Mouse (Mus musculus): ENCODE data around the gene Polr2g. TPM values are rescaled to one million over a fixed set of nuclear protein-coding genes. Genes with fewer than 3 reads are reported as not detected.

Gene Polr2g
- polyA plus RNA-seq, 1 experiment from 2014 or later: 147 TPM

DNA sequence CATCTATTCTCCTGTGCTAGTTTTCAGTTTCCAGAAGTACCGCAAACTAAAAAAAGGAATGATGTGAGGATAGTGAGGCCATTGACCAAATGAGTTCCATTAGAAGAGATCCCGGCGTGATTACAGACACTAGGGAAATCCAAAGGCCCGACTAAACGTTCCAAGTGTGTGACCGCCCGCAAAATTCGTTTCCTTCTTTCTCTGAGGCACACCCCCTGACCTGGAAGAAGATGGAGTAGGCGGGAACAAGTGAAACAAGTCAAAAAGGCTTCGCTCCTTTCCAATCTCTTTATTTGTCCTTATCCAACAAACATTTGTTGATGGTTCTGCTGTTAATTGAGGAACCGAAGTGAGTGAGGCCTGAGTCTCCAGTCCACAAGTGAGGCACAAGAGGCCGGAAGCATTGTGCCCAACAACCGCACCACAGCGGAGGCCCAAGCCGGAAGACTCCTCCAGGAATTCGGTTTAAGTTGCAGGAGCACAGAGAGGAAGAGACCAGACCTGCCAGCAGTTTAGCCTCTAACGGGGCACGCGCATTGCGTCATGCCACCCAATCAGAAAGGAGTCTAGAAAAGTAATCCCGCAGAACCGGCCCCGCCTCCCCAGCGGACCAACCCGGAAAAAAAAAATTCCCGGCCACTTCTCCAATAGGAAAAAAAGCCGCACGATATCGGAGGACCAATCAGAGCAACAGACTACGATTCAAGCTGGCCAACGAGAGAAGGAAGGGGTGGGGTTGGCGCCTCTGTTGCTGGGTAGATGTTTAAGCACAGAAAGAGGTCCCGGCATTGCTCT lies 20.6 kb upstream of the Polr2g start, which contains the start of gene Ttc9c:
Gene Ttc9c, minus strand, starts transcription at position 533 of the 795 bp plus-strand sequence.
- Histone ChIP-seq H3K4me2 (ENCODE audit: low read depth, low read length) (peak within 1 kb of the TSS; percentile 98), H3K27ac (ENCODE audit: low read length) (peak within 1 kb of the TSS; percentile 99), H3K9me3 (ENCODE audit: control insufficient read depth, low read length) (no peaks in the 10 kb centered on the region), H3K4me1 (replicated peaks; ENCODE audit: control insufficient read depth, insufficient read depth, low read length) (peaks cover 28% of the 10 kb centered on the region), H3K9ac (ENCODE audit: low read length) (peak within 1 kb of the TSS; percentile 98), H3K27me3 (ENCODE audit: control insufficient read depth, insufficient read depth, low read depth, low read length) (no peaks in the 10 kb centered on the region), H3K4me3 (ENCODE audit: low read length) (peak within 1 kb of the TSS; percentile 100), H3K36me3 (ENCODE audit: control insufficient read depth, insufficient read depth, low read length) (peaks cover 12% of the 10 kb centered on the region)
- under 1% methylated on average over 33 of the region's 33 CpGs for WGBS
- peak; percentile 93 for ATAC-seq (ENCODE audit: low read depth)

GRCm38 (mm10) chr19:8818301-8818798 lies 20.0 kb upstream of the Polr2g start:
- Histone ChIP-seq H3K27me3 (ENCODE audit: control insufficient read depth, insufficient read depth, low read depth, low read length) (no peaks in the 10 kb centered on the region), H3K4me1 (replicated peaks; ENCODE audit: control insufficient read depth, insufficient read depth, low read length) (peaks cover 28% of the 10 kb centered on the region), H3K9ac (ENCODE audit: low read length) (peak overlapping the region; percentile 85), H3K27ac (ENCODE audit: low read length) (peak overlapping the region; percentile 99), H3K4me3 (ENCODE audit: low read length) (peak overlapping the region; percentile 100), H3K4me2 (ENCODE audit: low read depth, low read length) (peak overlapping the region; percentile 98), H3K36me3 (ENCODE audit: control insufficient read depth, insufficient read depth, low read length) (peaks cover 8% of the 10 kb centered on the region), H3K9me3 (ENCODE audit: control insufficient read depth, low read length) (no peaks in the 10 kb centered on the region)
- ATAC-seq (ENCODE audit: low read depth): no peak
- 15% methylated on average over 14 of the region's 14 CpGs for WGBS

DNA sequence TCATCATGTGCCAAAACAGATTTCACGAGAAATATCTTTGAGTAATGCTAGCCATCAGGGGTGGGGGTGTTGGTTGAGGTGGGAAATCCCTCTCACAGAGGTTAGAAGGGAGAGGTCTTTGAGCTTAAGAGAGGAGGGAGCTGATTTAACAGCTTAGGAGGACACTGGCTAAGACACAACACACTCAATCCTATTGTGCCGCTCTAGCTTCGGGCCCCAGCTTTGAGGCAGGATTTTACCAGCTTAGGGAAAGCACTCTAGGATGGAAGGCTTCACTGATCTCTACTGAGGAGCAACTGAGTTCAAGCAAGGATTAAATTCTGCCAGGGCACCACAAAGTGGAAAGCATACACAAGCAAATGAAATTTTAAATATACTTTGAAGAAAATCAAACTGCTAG lies 18.6 kb upstream of the Polr2g start:
- Histone ChIP-seq H3K9me3 (ENCODE audit: control insufficient read depth, low read length) (no peaks in the 10 kb centered on the region), H3K27me3 (ENCODE audit: control insufficient read depth, insufficient read depth, low read depth, low read length) (no peaks in the 10 kb centered on the region), H3K4me2 (ENCODE audit: low read depth, low read length) (no peak overlapping the region), H3K4me1 (replicated peaks; ENCODE audit: control insufficient read depth, insufficient read depth, low read length) (peaks cover 20% of the 10 kb centered on the region), H3K4me3 (ENCODE audit: low read length) (no peak overlapping the region), H3K27ac (ENCODE audit: low read length) (no peak overlapping the region), H3K9ac (ENCODE audit: low read length) (0 out of 2 replicates have a peak overlapping the region, but pooled peaks have one; percentile 16), H3K36me3 (ENCODE audit: control insufficient read depth, insufficient read depth, low read length) (peaks cover 13% of the 10 kb centered on the region)
- WGBS: 70% methylated on average over 3 of the region's 3 CpGs
- no peak for ATAC-seq (ENCODE audit: low read depth)

DNA sequence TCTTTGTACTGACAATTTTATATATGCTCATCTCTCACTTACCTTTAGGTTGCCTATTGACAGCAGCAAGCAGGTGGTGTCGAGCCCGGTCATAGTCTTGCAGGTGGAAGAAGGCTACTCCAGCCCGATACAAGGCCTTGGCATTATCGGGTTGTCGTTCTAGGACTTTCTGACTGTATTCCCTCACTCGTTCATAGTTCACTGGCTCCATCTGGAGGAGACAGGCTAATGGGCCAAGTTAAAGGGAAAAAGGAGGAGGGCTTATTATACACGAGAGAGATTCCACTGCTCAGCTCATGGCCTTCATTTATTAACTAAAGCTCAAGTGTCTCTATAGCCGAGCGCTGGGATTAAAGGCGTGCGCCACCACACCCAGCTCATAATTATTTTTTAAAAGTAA lies 17.4 kb upstream of the Polr2g start:
- peaks cover 17% of the 10 kb centered on the region for H3K4me1 ChIP-seq (replicated peaks; ENCODE audit: control insufficient read depth, insufficient read depth, low read length)
- H3K27ac ChIP-seq (ENCODE audit: low read length): no peak overlapping the region
- 73% methylated on average over 11 of the region's 11 CpGs for WGBS
- no peak overlapping the region for H3K4me2 ChIP-seq (ENCODE audit: low read depth, low read length)
- H3K9ac ChIP-seq (ENCODE audit: low read length): no peak overlapping the region
- H3K9me3 ChIP-seq (ENCODE audit: control insufficient read depth, low read length): no peaks in the 10 kb centered on the region
- H3K36me3 ChIP-seq (ENCODE audit: control insufficient read depth, insufficient read depth, low read length): peaks cover 21% of the 10 kb centered on the region
- no peaks in the 10 kb centered on the region for H3K27me3 ChIP-seq (ENCODE audit: control insufficient read depth, insufficient read depth, low read depth, low read length)
- H3K4me3 ChIP-seq (ENCODE audit: low read length): no peak overlapping the region
- ATAC-seq (ENCODE audit: low read depth): no peak

DNA sequence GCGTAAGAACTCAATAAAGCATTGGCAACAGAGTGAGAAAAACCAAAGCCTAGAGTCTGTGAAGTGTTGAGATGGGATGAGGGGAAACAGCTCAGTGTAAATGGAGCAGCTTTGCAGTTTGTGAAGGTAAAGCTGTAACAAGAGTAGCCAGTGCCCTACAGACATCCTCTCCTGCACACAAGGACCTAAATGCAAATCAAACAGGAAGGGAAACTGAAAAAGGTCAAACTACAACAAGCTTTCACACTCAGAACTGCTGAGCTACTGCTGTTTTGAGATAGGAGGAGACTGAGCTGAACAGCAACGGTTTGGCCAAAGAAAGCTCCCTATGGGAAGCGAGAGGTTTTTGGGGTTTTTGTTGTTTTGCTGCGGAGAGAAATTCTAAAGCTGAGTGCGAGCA lies 8.4 kb upstream of the Polr2g start:
- Histone ChIP-seq H3K4me2 (ENCODE audit: low read depth, low read length) (no peak overlapping the region), H3K9me3 (ENCODE audit: control insufficient read depth, low read length) (no peaks in the 10 kb centered on the region), H3K4me3 (ENCODE audit: low read length) (no peak overlapping the region), H3K4me1 (replicated peaks; ENCODE audit: control insufficient read depth, insufficient read depth, low read length) (peaks cover 5% of the 10 kb centered on the region; the same call in 1 of the 2 replicates), H3K27ac (ENCODE audit: low read length) (no peak overlapping the region), H3K27me3 (ENCODE audit: control insufficient read depth, insufficient read depth, low read depth, low read length) (no peaks in the 10 kb centered on the region), H3K9ac (ENCODE audit: low read length) (no peak overlapping the region), H3K36me3 (ENCODE audit: control insufficient read depth, insufficient read depth, low read length) (peaks cover 36% of the 10 kb centered on the region)
- no peak for ATAC-seq (ENCODE audit: low read depth)
- 89% methylated on average over 5 of the region's 5 CpGs for WGBS

GRCm38 (mm10) chr19:8803879-8804660 lies 5.7 kb upstream of the Polr2g start:
- no peak overlapping the region for H3K9ac ChIP-seq (ENCODE audit: low read length)
- H3K4me1 ChIP-seq (replicated peaks; ENCODE audit: control insufficient read depth, insufficient read depth, low read length): peaks cover 9% of the 10 kb centered on the region; the same call in 1 of the 2 replicates
- H3K4me3 ChIP-seq (ENCODE audit: low read length): no peak overlapping the region
- H3K27me3 ChIP-seq (ENCODE audit: control insufficient read depth, insufficient read depth, low read depth, low read length): no peaks in the 10 kb centered on the region
- H3K36me3 ChIP-seq (ENCODE audit: control insufficient read depth, insufficient read depth, low read length): peaks cover 17% of the 10 kb centered on the region
- no peak overlapping the region for H3K4me2 ChIP-seq (ENCODE audit: low read depth, low read length)
- WGBS: 91% methylated on average over 11 of the region's 11 CpGs
- no peak overlapping the region for H3K27ac ChIP-seq (ENCODE audit: low read length)
- no peak for ATAC-seq (ENCODE audit: low read depth)
- H3K9me3 ChIP-seq (ENCODE audit: control insufficient read depth, low read length): no peaks in the 10 kb centered on the region

DNA sequence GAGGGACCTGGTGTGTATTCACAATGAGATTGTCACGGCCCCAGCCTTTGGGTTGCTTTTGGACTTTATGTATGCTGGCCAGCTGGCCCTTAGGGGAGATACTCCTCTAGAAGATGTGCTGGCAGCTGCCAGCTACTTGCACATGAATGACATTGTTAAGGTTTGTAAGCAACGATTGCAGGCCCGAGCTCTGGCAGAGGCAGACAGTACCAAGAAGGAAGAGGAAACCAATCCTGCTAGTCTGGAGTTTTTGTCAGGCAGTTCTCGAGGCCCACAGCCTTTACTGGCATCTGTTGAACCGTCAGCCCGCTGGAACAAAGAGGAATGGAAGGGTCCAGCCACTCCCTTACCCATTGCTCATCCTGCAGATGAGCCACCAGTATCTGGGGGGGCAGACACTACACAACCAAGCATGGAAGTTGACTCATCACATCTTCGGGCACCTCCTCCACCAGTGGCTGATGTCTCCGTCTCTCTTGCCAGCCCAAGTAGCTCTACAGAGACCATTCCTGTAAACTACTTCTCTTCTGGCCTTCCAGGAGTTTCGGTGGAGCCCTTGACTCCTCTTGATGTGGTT lies 4.9 kb upstream of the Polr2g start:
- peak overlapping the region; percentile 90; the same call in 1 of the 2 replicates for H3K27ac ChIP-seq (ENCODE audit: low read length)

DNA sequence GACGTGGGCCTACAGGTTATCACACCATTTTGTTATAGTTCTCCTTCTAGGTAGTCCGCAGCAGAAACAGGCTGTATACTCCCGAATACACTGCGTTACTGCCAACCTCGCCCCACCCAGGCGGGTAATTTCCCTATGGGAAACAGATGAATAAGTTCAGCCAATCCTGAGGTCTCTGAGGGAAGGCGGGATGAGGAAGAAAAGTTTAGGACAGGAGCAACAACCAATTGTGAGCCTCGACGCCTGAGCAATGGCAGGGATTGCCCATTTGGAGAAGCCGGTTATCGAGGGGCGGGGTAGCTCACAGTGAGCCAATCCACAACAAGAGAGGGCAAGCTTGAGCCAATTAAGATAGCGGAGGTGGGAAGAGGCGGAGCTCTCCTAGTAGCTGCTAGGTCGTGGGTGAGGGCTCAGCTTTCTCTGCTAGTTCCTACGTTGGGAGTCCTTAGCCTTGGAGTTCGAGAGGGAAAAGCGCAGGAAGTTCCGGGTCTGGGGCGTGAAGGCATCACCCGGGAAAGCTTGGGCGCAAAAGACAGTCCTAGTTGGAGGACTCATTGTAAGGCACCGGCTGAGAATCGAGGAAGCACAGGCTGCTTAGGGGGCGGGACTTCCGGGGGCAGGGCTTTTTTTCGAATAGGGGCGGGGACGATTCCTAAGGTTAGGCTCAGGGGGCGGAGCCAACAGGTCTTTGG lies 3.9 kb upstream of the Polr2g start, which contains the start of gene Zbtb3:
Gene Zbtb3, plus strand, starts transcription at position 426 of the 692 bp plus-strand sequence.
- no peaks in the 10 kb centered on the region for H3K9me3 ChIP-seq (ENCODE audit: control insufficient read depth, low read length)
- peaks cover 11% of the 10 kb centered on the region for H3K36me3 ChIP-seq (ENCODE audit: control insufficient read depth, insufficient read depth, low read length)
- peak within 1 kb of the TSS; percentile 88 for H3K4me2 ChIP-seq (ENCODE audit: low read depth, low read length)
- ATAC-seq (ENCODE audit: low read depth): peak; percentile 97
- 0% methylated on average over 30 of the region's 30 CpGs for WGBS
- peaks cover 15% of the 10 kb centered on the region for H3K4me1 ChIP-seq (replicated peaks; ENCODE audit: control insufficient read depth, insufficient read depth, low read length)
- no peaks in the 10 kb centered on the region for H3K27me3 ChIP-seq (ENCODE audit: control insufficient read depth, insufficient read depth, low read depth, low read length)
- H3K27ac ChIP-seq (ENCODE audit: low read length): peak within 1 kb of the TSS; percentile 90
- H3K9ac ChIP-seq (ENCODE audit: low read length): peak within 1 kb of the TSS; percentile 70
- peak within 1 kb of the TSS; percentile 73 for H3K4me3 ChIP-seq (ENCODE audit: low read length)

More for the DNA sequence above, 4.9 kb upstream of the Polr2g start:
- ATAC-seq (ENCODE audit: low read depth): no peak
- no peak overlapping the region for H3K9ac ChIP-seq (ENCODE audit: low read length)
- peak overlapping the region; percentile 73; the same call in 1 of the 2 replicates for H3K4me3 ChIP-seq (ENCODE audit: low read length)
- H3K4me2 ChIP-seq (ENCODE audit: low read depth, low read length): peak overlapping the region; percentile 53; the same call in 1 of the 2 replicates
- 82% methylated on average over 9 of the region's 9 CpGs for WGBS
- H3K4me1 ChIP-seq (replicated peaks; ENCODE audit: control insufficient read depth, insufficient read depth, low read length): peaks cover 9% of the 10 kb centered on the region; the same call in 1 of the 2 replicates
- no peaks in the 10 kb centered on the region for H3K9me3 ChIP-seq (ENCODE audit: control insufficient read depth, low read length)
- H3K27me3 ChIP-seq (ENCODE audit: control insufficient read depth, insufficient read depth, low read depth, low read length): no peaks in the 10 kb centered on the region
- H3K36me3 ChIP-seq (ENCODE audit: control insufficient read depth, insufficient read depth, low read length): peaks cover 13% of the 10 kb centered on the region
